Mouse (Mus musculus) olfactory bulb, adult 2 months (tissue): ENCODE measurements at regions not wholly inside any gene's neighbourhood (a gene's known extent, or its start where the extent isn't known, plus 50 kb on each side); places are given as distances from the start of the nearest gene placed in this dataset.
"Not testable (repeated sequence)": the region's sequence is repeated elsewhere in the genome, so short reads cannot be mapped to it uniquely, and the experiment has no call there.

Experiments used
- CTCF ChIP-seq: fragments of 200-500 bp; IDR thresholded peaks from 2 replicates; pipeline ENCODE4 v1.5.1; 2012; ENCODE audit warnings: low read depth, mild to moderate bottlenecking, low read length, moderate library complexity; ENCODE audit not compliant: insufficient read depth
- POLR2A ChIP-seq: fragments of 200-500 bp; IDR thresholded peaks from 2 replicates; pipeline ENCODE4 v1.6.1; 2012; ENCODE audit warnings: mild to moderate bottlenecking, low read depth, low read length, moderate library complexity; ENCODE audit not compliant: insufficient read depth

DNA sequence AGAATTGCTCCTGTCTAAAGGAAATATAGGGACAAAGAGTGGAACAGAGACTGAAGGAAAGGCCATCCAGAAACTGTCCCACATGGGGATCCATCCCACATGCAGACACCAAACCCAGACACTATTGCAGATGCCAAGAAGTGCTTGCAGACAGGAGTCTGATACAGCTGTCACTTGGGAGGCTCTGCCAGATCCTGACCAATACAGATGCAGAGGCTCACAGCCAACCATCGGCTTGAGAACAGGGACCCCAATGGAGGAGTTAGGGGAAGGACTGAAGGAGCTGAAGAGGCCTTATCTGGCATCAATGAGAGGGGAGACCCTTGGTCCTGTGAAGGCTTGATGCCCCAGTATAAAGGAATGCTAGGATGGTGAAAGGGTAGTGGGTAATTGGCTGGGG, 274.0 kb upstream of the Col8a1 start:
- not testable (repeated sequence) for TF ChIP-seq CTCF, POLR2A
